Mouse (Mus musculus): ENCODE measurements around the gene Olfr344. TPM values are rescaled to one million over a fixed set of nuclear protein-coding genes. Genes with fewer than 3 reads are reported as not detected.

The Olfr344 gene
- polyA plus RNA-seq (2014; fragmentation: Nextera tagmentation; extraction: Ambion mirVana) = not detected in 2 replicates

- ATAC-seq (ENCODE audit: insufficient number of reproducible peaks, insufficient read depth, low FRiP score, low read depth) = no peak
- H3K4me3 ChIP-seq (ENCODE audit: low read depth, low read length) = no peak within 1 kb of the TSS
- no peaks in the 10 kb centered on the region for H3K27me3 ChIP-seq (ENCODE audit: control insufficient read depth, insufficient read depth, low read length)
- H3K9me3 ChIP-seq (ENCODE audit: control insufficient read depth, low read depth, low read length) = no peaks in the 10 kb centered on the region
- H3K36me3 ChIP-seq (ENCODE audit: control insufficient read depth, insufficient read depth, low read length) = no peaks in the 10 kb centered on the region
- H3K4me1 ChIP-seq (ENCODE audit: control insufficient read depth, insufficient read depth, low read length) = no peaks in the 10 kb centered on the region
- H3K4me2 ChIP-seq (replicated peaks; ENCODE audit: low read depth, low read length) = no peak within 1 kb of the TSS
- no peak within 1 kb of the TSS for H3K27ac ChIP-seq (ENCODE audit: low read length)
- WGBS = 82% methylated on average over 1 of the region's 1 CpGs
- H3K9ac ChIP-seq (replicated peaks; ENCODE audit: low read depth, low read length) = no peak within 1 kb of the TSS
Measured at GRCm38 (mm10) chr2:36566362-36566761, at the start of gene Olfr344. Olfr344 (plus strand) TSS chr2:36566662.

GRCm38 (mm10) chr2:36524698-36525097 is 41.8 kb upstream of the Olfr344 start, which contains the start of gene Olfr342:
Olfr342 (plus strand) TSS chr2:36524998.
- no peak for ATAC-seq (ENCODE audit: insufficient number of reproducible peaks, insufficient read depth, low FRiP score, low read depth)

GRCm38 (mm10) chr2:36565156-36565555 is 1.3 kb upstream of the Olfr344 start:
- H3K9ac ChIP-seq (replicated peaks; ENCODE audit: low read depth, low read length) = no peak overlapping the region
- no peaks in the 10 kb centered on the region for H3K4me1 ChIP-seq (ENCODE audit: control insufficient read depth, insufficient read depth, low read length)
- no peak overlapping the region for H3K27ac ChIP-seq (ENCODE audit: low read length)
- no peaks in the 10 kb centered on the region for H3K36me3 ChIP-seq (ENCODE audit: control insufficient read depth, insufficient read depth, low read length)
- no peaks in the 10 kb centered on the region for H3K9me3 ChIP-seq (ENCODE audit: control insufficient read depth, low read depth, low read length)
- no peak for ATAC-seq (ENCODE audit: insufficient number of reproducible peaks, insufficient read depth, low FRiP score, low read depth)
- no peaks in the 10 kb centered on the region for H3K27me3 ChIP-seq (ENCODE audit: control insufficient read depth, insufficient read depth, low read length)
- no peak overlapping the region for H3K4me2 ChIP-seq (replicated peaks; ENCODE audit: low read depth, low read length)
- H3K4me3 ChIP-seq (ENCODE audit: low read depth, low read length) = no peak overlapping the region

More at GRCm38 (mm10) chr2:36524698-36525097, 41.8 kb upstream of the Olfr344 start, which contains the start of gene Olfr342:
- no peaks in the 10 kb centered on the region for H3K9me3 ChIP-seq (ENCODE audit: control insufficient read depth, low read depth, low read length)
- no peaks in the 10 kb centered on the region for H3K36me3 ChIP-seq (ENCODE audit: control insufficient read depth, insufficient read depth, low read length)
- no peak within 1 kb of the TSS for H3K4me3 ChIP-seq (ENCODE audit: low read depth, low read length)
- H3K27me3 ChIP-seq (ENCODE audit: control insufficient read depth, insufficient read depth, low read length) = no peaks in the 10 kb centered on the region
- H3K4me1 ChIP-seq (ENCODE audit: control insufficient read depth, insufficient read depth, low read length) = no peaks in the 10 kb centered on the region
- H3K9ac ChIP-seq (replicated peaks; ENCODE audit: low read depth, low read length) = no peak within 1 kb of the TSS
- H3K4me2 ChIP-seq (replicated peaks; ENCODE audit: low read depth, low read length) = no peak within 1 kb of the TSS
- WGBS = 65% methylated on average over 3 of the region's 3 CpGs
- no peak within 1 kb of the TSS for H3K27ac ChIP-seq (ENCODE audit: low read length)

- Histone ChIP-seq H3K4me2 (replicated peaks; ENCODE audit: low read depth, low read length) (no peak overlapping the region), H3K4me1 (ENCODE audit: control insufficient read depth, insufficient read depth, low read length) (no peaks in the 10 kb centered on the region), H3K4me3 (ENCODE audit: low read depth, low read length) (no peak overlapping the region), H3K27me3 (ENCODE audit: control insufficient read depth, insufficient read depth, low read length) (no peaks in the 10 kb centered on the region), H3K9me3 (ENCODE audit: control insufficient read depth, low read depth, low read length) (no peaks in the 10 kb centered on the region), H3K9ac (replicated peaks; ENCODE audit: low read depth, low read length) (no peak overlapping the region), H3K27ac (ENCODE audit: low read length) (no peak overlapping the region), H3K36me3 (ENCODE audit: control insufficient read depth, insufficient read depth, low read length) (no peaks in the 10 kb centered on the region)
- no peak for ATAC-seq (ENCODE audit: insufficient number of reproducible peaks, insufficient read depth, low FRiP score, low read depth)
Measured at GRCm38 (mm10) chr2:36567022-36567421, 560 bp downstream of the Olfr344 start.

GRCm38 (mm10) chr2:36567845-36568244 is 1.4 kb downstream of the Olfr344 start:
- no peak for ATAC-seq (ENCODE audit: insufficient number of reproducible peaks, insufficient read depth, low FRiP score, low read depth)
- Histone ChIP-seq H3K4me2 (replicated peaks; ENCODE audit: low read depth, low read length) (no peak overlapping the region), H3K36me3 (ENCODE audit: control insufficient read depth, insufficient read depth, low read length) (no peaks in the 10 kb centered on the region), H3K9me3 (ENCODE audit: control insufficient read depth, low read depth, low read length) (no peaks in the 10 kb centered on the region), H3K27ac (ENCODE audit: low read length) (no peak overlapping the region), H3K9ac (replicated peaks; ENCODE audit: low read depth, low read length) (no peak overlapping the region), H3K4me1 (ENCODE audit: control insufficient read depth, insufficient read depth, low read length) (no peaks in the 10 kb centered on the region), H3K27me3 (ENCODE audit: control insufficient read depth, insufficient read depth, low read length) (no peaks in the 10 kb centered on the region), H3K4me3 (ENCODE audit: low read depth, low read length) (no peak overlapping the region)
- 94% methylated on average over 3 of the region's 3 CpGs for WGBS

Other genes with a start within 250 kb of the Olfr344 start
- not detected in 2 replicates for gene Olfr338, start 193.1 kb upstream of the Olfr344 start, polyA plus RNA-seq (2014; fragmentation: Nextera tagmentation; extraction: Ambion mirVana)
- not detected in 2 replicates for gene Olfr339, start 147.7 kb upstream of the Olfr344 start, polyA plus RNA-seq (2014; fragmentation: Nextera tagmentation; extraction: Ambion mirVana)
- not detected in 2 replicates for gene Olfr340, start 114.1 kb upstream of the Olfr344 start, polyA plus RNA-seq (2014; fragmentation: Nextera tagmentation; extraction: Ambion mirVana)
- not detected in 2 replicates for gene Olfr341, start 84.2 kb upstream of the Olfr344 start, polyA plus RNA-seq (2014; fragmentation: Nextera tagmentation; extraction: Ambion mirVana)
- not detected in 2 replicates for gene Olfr342, start 41.7 kb upstream of the Olfr344 start, polyA plus RNA-seq (2014; fragmentation: Nextera tagmentation; extraction: Ambion mirVana)
- gene Olfr345, start 73.4 kb downstream of the Olfr344 start, polyA plus RNA-seq (2014; fragmentation: Nextera tagmentation; extraction: Ambion mirVana) = not detected in 2 replicates
- not detected in 2 replicates for gene Olfr346, start 119.1 kb downstream of the Olfr344 start, polyA plus RNA-seq (2014; fragmentation: Nextera tagmentation; extraction: Ambion mirVana)
- not detected in 2 replicates for gene Olfr347, start 165.2 kb downstream of the Olfr344 start, polyA plus RNA-seq (2014; fragmentation: Nextera tagmentation; extraction: Ambion mirVana)
- gene Olfr348, start 217.6 kb downstream of the Olfr344 start, polyA plus RNA-seq (2014; fragmentation: Nextera tagmentation; extraction: Ambion mirVana) = not detected in 2 replicates
- not detected in 2 replicates for gene Olfr50, start 223.9 kb downstream of the Olfr344 start, polyA plus RNA-seq (2014; fragmentation: Nextera tagmentation; extraction: Ambion mirVana)

Data from stomach, embryonic 14.5 days (tissue).